Mouse (Mus musculus): ENCODE measurements at regions not wholly inside any gene's neighbourhood (a gene's known extent, or its start where the extent isn't known, plus 50 kb on each side); places are given as distances from the start of the nearest gene placed in this dataset.

DNA sequence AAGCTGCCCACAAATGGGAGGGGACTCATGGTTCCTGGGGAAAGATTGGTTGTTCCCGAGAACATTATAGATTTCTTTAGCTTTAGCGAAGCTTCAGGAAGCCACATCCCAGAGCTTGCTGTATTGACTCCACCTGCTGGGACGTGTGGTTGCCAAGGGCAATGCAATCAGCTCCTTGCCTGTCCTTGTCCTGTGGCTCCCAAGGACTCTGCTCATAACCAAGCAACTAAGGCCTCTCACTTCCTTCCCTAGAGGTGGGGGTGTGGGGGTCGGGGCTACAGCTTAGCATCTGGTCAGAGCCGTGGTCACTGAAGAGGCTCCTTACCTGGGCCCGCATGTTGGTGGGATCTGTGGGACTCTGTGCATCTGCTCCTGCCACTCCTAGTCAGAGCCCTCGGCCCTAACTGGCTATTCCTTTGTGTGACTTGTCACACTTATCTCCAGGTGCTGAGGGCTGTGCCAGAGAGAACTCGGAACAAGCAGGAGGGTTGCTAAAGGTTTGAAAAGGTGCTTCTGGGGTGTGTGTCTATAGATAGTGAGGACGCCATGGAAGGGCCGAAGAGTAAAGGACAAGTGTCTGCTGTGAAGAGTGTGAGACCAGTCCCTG lies 270.9 kb upstream of the N4bp1 start:
- H3K4me1 ChIP-seq (replicated peaks; ENCODE audit: control insufficient read depth, insufficient read depth, low read length), result no peaks in the 10 kb centered on the region
- DNase-seq, result no peak
- no peak overlapping the region for H3K4me3 ChIP-seq (ENCODE audit: control insufficient read depth, insufficient read depth, low read length)
- H3K27ac ChIP-seq (ENCODE audit: control insufficient read depth, insufficient read depth, low read length), result no peak overlapping the region
- H3K36me3 ChIP-seq (ENCODE audit: control insufficient read depth, insufficient read depth, low read length), result no peaks in the 10 kb centered on the region
- TF ChIP-seq POLR2A (IDR thresholded peaks at IDR 0.05; ENCODE audit: control insufficient read depth, extremely low read depth, insufficient read depth, low read length, poor library complexity) (no peak), CTCF (IDR thresholded peaks at IDR 0.05; ENCODE audit: borderline replicate concordance, control insufficient read depth, extremely low read depth, insufficient read depth, low read length, poor library complexity) (no peak)
- WGBS, result 76% methylated on average over 10 of the region's 10 CpGs
- no peaks in the 10 kb centered on the region for H3K27me3 ChIP-seq (ENCODE audit: control insufficient read depth, insufficient read depth, low read length)

DNA sequence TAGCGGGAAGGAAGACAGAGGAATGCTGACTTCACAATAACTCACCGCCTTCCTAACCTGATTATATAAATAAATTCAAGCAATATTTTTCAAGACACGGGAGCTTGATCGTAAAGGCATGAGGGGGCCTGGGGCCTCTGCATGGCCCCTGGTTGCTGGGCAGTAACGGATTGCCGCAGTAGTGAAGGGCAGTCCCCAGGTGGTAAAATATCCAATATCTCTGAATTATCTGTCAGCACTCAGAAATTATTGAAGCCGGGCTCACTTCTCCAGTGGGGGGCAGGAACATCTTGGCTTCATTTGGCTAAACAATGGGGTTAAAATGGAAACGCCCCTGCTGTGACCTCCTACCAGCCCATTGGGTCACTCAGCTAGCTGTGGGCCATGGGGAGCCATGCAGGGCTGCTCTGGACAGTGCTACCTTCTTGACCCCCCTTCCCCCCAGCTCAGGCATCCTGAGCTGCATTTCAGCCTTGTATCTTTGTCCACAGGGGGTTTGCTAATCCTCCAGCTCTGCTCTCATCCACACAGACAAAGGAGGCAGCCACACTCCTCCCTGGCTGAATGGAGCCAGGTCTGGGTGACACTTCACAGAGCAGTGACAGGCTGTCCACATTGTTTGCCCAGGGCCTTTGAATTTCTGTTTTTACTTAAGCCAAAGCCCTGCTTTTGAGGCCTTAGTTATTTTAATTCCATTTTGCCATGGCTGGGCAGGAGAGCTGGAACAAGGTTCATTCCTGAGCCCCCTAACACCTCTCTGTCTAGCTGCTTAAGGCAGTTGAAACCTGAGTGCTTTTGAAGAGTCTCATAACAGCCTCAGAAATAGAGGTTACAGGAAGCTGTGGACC lies 267.2 kb upstream of the N4bp1 start:
- H3K36me3 ChIP-seq (ENCODE audit: control insufficient read depth, insufficient read depth, low read length), result no peaks in the 10 kb centered on the region
- no peak for TF ChIP-seq CTCF (IDR thresholded peaks at IDR 0.05; ENCODE audit: borderline replicate concordance, control insufficient read depth, extremely low read depth, insufficient read depth, low read length, poor library complexity)

DNA sequence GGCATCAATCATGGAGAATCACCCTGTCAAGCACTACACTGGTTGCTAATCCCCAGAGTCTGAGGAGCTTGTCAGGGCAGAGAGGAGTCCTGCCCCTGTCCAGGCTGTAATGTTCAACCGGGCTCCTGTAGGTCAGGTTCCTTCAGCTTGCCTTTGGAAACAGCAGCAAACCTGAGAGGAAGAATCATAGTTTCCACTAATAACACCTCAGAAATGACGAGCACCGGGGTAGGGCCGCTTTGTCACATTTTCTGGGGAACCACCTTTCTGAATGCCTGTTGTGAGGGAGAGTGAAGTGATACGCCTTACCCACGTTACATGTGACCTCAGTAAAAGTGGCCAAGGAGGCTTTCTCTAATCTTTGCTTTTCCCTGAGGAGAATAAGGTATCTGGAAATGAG lies 263.8 kb upstream of the N4bp1 start:
- 92% methylated on average over 6 of the region's 6 CpGs for WGBS
- Histone ChIP-seq H3K4me3 (ENCODE audit: control insufficient read depth, insufficient read depth, low read length) (no peak overlapping the region), H3K27me3 (ENCODE audit: control insufficient read depth, insufficient read depth, low read length) (no peaks in the 10 kb centered on the region), H3K4me1 (replicated peaks; ENCODE audit: control insufficient read depth, insufficient read depth, low read length) (no peaks in the 10 kb centered on the region), H3K27ac (ENCODE audit: control insufficient read depth, insufficient read depth, low read length) (no peak overlapping the region), H3K36me3 (ENCODE audit: control insufficient read depth, insufficient read depth, low read length) (no peaks in the 10 kb centered on the region)
- DNase-seq, result no peak
- TF ChIP-seq POLR2A (IDR thresholded peaks at IDR 0.05; ENCODE audit: control insufficient read depth, extremely low read depth, insufficient read depth, low read length, poor library complexity) (no peak), CTCF (IDR thresholded peaks at IDR 0.05; ENCODE audit: borderline replicate concordance, control insufficient read depth, extremely low read depth, insufficient read depth, low read length, poor library complexity) (no peak)

More for the DNA sequence above, 267.2 kb upstream of the N4bp1 start:
- Histone ChIP-seq H3K27ac (ENCODE audit: control insufficient read depth, insufficient read depth, low read length) (no peak overlapping the region), H3K4me3 (ENCODE audit: control insufficient read depth, insufficient read depth, low read length) (no peak overlapping the region), H3K27me3 (ENCODE audit: control insufficient read depth, insufficient read depth, low read length) (no peaks in the 10 kb centered on the region), H3K4me1 (replicated peaks; ENCODE audit: control insufficient read depth, insufficient read depth, low read length) (no peaks in the 10 kb centered on the region)
- WGBS, result 81% methylated on average over 8 of the region's 8 CpGs
- DNase-seq, result no peak

DNA sequence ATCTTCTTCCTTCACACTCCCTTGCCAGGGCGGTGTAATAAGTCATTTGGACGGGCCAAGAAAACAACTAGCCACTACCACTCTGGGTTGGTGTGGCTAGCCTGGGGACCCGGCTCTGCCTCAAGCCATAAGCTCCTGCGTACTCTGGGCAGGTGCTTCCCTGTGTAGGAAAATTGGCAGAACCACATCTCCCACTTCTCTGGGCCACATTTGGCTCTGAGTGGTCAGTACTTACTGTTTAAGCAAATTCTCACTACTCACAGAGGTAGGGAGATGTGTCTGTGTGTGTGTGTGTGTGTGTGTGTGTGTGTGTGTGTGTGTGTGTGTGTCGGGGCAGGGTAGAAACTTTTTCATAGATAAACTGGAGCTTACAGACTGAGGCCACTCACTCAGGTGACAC lies 262.6 kb upstream of the N4bp1 start:
- Histone ChIP-seq H3K36me3 (ENCODE audit: control insufficient read depth, insufficient read depth, low read length) (no peaks in the 10 kb centered on the region), H3K4me1 (replicated peaks; ENCODE audit: control insufficient read depth, insufficient read depth, low read length) (no peaks in the 10 kb centered on the region), H3K27me3 (ENCODE audit: control insufficient read depth, insufficient read depth, low read length) (no peaks in the 10 kb centered on the region), H3K4me3 (ENCODE audit: control insufficient read depth, insufficient read depth, low read length) (no peak overlapping the region), H3K27ac (ENCODE audit: control insufficient read depth, insufficient read depth, low read length) (no peak overlapping the region)
- DNase-seq, result no peak
- 83% methylated on average over 5 of the region's 5 CpGs for WGBS
- TF ChIP-seq CTCF (IDR thresholded peaks at IDR 0.05; ENCODE audit: borderline replicate concordance, control insufficient read depth, extremely low read depth, insufficient read depth, low read length, poor library complexity), result no peak

DNA sequence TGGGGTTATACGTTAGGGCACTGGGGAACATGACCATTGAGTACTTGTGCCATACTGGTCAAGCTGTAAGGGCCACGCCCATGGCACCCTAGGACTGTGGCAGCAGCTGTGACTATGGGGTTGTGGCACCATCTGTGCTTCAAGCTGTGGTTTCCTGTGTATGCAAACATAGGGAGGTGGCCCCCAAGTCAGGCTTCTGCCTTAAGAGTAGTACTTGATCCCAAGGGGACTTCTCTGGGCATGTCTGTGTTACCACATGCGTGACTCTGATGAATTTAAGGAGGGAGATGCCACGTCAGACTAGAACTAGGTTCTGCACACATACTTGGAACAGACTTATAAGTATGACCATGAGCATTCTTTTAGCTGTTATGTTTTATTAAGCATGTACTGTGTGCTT lies 252.4 kb upstream of the N4bp1 start:
- no peaks in the 10 kb centered on the region for H3K36me3 ChIP-seq (ENCODE audit: control insufficient read depth, insufficient read depth, low read length)
- DNase-seq, result no peak
- no peaks in the 10 kb centered on the region for H3K27me3 ChIP-seq (ENCODE audit: control insufficient read depth, insufficient read depth, low read length)
- H3K27ac ChIP-seq (ENCODE audit: control insufficient read depth, insufficient read depth, low read length), result no peak overlapping the region
- WGBS, result 82% methylated on average over 4 of the region's 4 CpGs
- no peak overlapping the region for H3K4me3 ChIP-seq (ENCODE audit: control insufficient read depth, insufficient read depth, low read length)
- TF ChIP-seq CTCF (IDR thresholded peaks at IDR 0.05; ENCODE audit: borderline replicate concordance, control insufficient read depth, extremely low read depth, insufficient read depth, low read length, poor library complexity) (no peak), POLR2A (IDR thresholded peaks at IDR 0.05; ENCODE audit: control insufficient read depth, extremely low read depth, insufficient read depth, low read length, poor library complexity) (no peak)
- no peaks in the 10 kb centered on the region for H3K4me1 ChIP-seq (replicated peaks; ENCODE audit: control insufficient read depth, insufficient read depth, low read length)

DNA sequence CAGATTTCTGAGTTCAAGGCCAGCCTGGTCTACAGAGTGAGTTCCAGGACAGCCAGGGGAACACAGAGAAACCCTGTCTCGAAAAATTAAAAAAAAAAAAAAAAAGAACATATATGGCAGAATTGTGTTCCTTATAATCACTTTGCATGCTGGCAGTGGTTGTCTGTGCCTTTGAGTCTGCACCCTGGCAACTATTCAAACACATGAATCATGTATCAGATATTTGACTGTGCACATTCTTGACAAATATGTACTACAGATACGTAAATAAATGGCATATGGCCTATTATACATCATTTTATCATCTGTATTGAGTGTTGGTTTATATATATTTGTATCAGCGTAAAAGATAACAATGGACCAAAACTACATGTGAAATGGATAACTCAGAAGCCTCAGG lies 246.7 kb upstream of the N4bp1 start:
- DNase-seq, result no peak
- H3K4me3 ChIP-seq (ENCODE audit: control insufficient read depth, insufficient read depth, low read length), result no peak overlapping the region
- no peak overlapping the region for H3K27ac ChIP-seq (ENCODE audit: control insufficient read depth, insufficient read depth, low read length)
- no peaks in the 10 kb centered on the region for H3K36me3 ChIP-seq (ENCODE audit: control insufficient read depth, insufficient read depth, low read length)
- WGBS, result 78% methylated on average over 3 of the region's 3 CpGs
- no peaks in the 10 kb centered on the region for H3K4me1 ChIP-seq (replicated peaks; ENCODE audit: control insufficient read depth, insufficient read depth, low read length)
- H3K27me3 ChIP-seq (ENCODE audit: control insufficient read depth, insufficient read depth, low read length), result no peaks in the 10 kb centered on the region
- TF ChIP-seq POLR2A (IDR thresholded peaks at IDR 0.05; ENCODE audit: control insufficient read depth, extremely low read depth, insufficient read depth, low read length, poor library complexity) (no peak), CTCF (IDR thresholded peaks at IDR 0.05; ENCODE audit: borderline replicate concordance, control insufficient read depth, extremely low read depth, insufficient read depth, low read length, poor library complexity) (no peak)

Measured in thymus, adult 2 months (tissue).